Mouse (Mus musculus): ENCODE data around the gene Ndp. TPM values are rescaled to one million over a fixed set of nuclear protein-coding genes. Genes with fewer than 3 reads are reported as not detected.

The Ndp gene
- 5.0 and 6.3 TPM in 2 replicates for polyA plus RNA-seq (2016; fragmentation: Nextera tagmentation; extraction: Ambion mirVana)

GRCm38 (mm10) chrX:16911241-16911873 is at the start of gene Ndp:
Gene Ndp (minus strand): TSS chrX:16911774.
- peak within 1 kb of the TSS; percentile 52 for H3K4me2 ChIP-seq
- no peaks in the 10 kb centered on the region for H3K9me3 ChIP-seq
- no peaks in the 10 kb centered on the region for H3K36me3 ChIP-seq (replicated peaks)
- ATAC-seq (ENCODE audit: low FRiP score) = peak; percentile 54; the same call in 1 of the 2 replicates
- H3K9ac ChIP-seq = no peak within 1 kb of the TSS; the same call in 1 of the 2 replicates
- H3K27me3 ChIP-seq = no peaks in the 10 kb centered on the region
- H3K4me1 ChIP-seq = peaks cover 6% of the 10 kb centered on the region; the same call in 1 of the 2 replicates
- WGBS = 16% methylated on average over 13 of the region's 13 CpGs
- H3K27ac ChIP-seq = peak within 1 kb of the TSS; percentile 61; the same call in 1 of the 2 replicates
- peak within 1 kb of the TSS; percentile 31 for H3K4me3 ChIP-seq (replicated peaks)

- WGBS = 73% methylated on average over 2 of the region's 2 CpGs
- Histone ChIP-seq H3K4me1 (no peaks in the 10 kb centered on the region), H3K36me3 (replicated peaks) (no peaks in the 10 kb centered on the region), H3K9me3 (no peaks in the 10 kb centered on the region), H3K27me3 (no peaks in the 10 kb centered on the region), H3K9ac (no peak overlapping the region), H3K4me3 (replicated peaks) (no peak overlapping the region), H3K27ac (no peak overlapping the region), H3K4me2 (no peak overlapping the region)
- no peak for ATAC-seq (ENCODE audit: low FRiP score)
These were observed 43.2 kb upstream of the Ndp start for GRCm38 (mm10) chrX:16954767-16955166.

- H3K4me3 ChIP-seq (replicated peaks) = no peak overlapping the region
- no peak overlapping the region for H3K9ac ChIP-seq
- H3K27ac ChIP-seq = no peak overlapping the region
- no peaks in the 10 kb centered on the region for H3K27me3 ChIP-seq
- no peak for ATAC-seq (ENCODE audit: low FRiP score)
- H3K36me3 ChIP-seq (replicated peaks) = no peaks in the 10 kb centered on the region
- H3K4me1 ChIP-seq = no peaks in the 10 kb centered on the region
- no peak overlapping the region for H3K4me2 ChIP-seq
- H3K9me3 ChIP-seq = no peaks in the 10 kb centered on the region
These were observed 6.4 kb upstream of the Ndp start for GRCm38 (mm10) chrX:16918006-16918405.

- Histone ChIP-seq H3K9ac (no peak overlapping the region), H3K36me3 (replicated peaks) (no peaks in the 10 kb centered on the region), H3K4me1 (peaks cover 6% of the 10 kb centered on the region; the same call in 1 of the 2 replicates), H3K27me3 (no peaks in the 10 kb centered on the region), H3K4me2 (no peak overlapping the region), H3K4me3 (replicated peaks) (no peak overlapping the region), H3K27ac (no peak overlapping the region), H3K9me3 (no peaks in the 10 kb centered on the region)
- WGBS = 87% methylated on average over 1 of the region's 1 CpGs
- no peak for ATAC-seq (ENCODE audit: low FRiP score)
These were observed 1.5 kb upstream of the Ndp start for GRCm38 (mm10) chrX:16913118-16913517.

- H3K27ac ChIP-seq = no peak overlapping the region
- H3K27me3 ChIP-seq = no peaks in the 10 kb centered on the region
- no peak overlapping the region for H3K9ac ChIP-seq
- peak overlapping the region; percentile 31 for H3K4me3 ChIP-seq (replicated peaks)
- peak overlapping the region; percentile 52 for H3K4me2 ChIP-seq
- H3K4me1 ChIP-seq = peaks cover 6% of the 10 kb centered on the region; the same call in 1 of the 2 replicates
- H3K9me3 ChIP-seq = no peaks in the 10 kb centered on the region
- WGBS = 23% methylated on average over 4 of the region's 4 CpGs
- 0 out of 2 replicates have a peak, but pooled peaks have one; percentile 12 for ATAC-seq (ENCODE audit: low FRiP score)
- H3K36me3 ChIP-seq (replicated peaks) = no peaks in the 10 kb centered on the region
These were observed 337 bp upstream of the Ndp start for GRCm38 (mm10) chrX:16911911-16912310.

GRCm38 (mm10) chrX:16910211-16911095 is 1.1 kb downstream of the Ndp start:
- ATAC-seq (ENCODE audit: low FRiP score) = peak; percentile 76; the same call in 1 of the 2 replicates
- H3K4me2 ChIP-seq = peak overlapping the region; percentile 52
- no peaks in the 10 kb centered on the region for H3K27me3 ChIP-seq
- peak overlapping the region; percentile 31 for H3K4me3 ChIP-seq (replicated peaks)
- H3K27ac ChIP-seq = peak overlapping the region; percentile 61; the same call in 1 of the 2 replicates
- H3K9me3 ChIP-seq = no peaks in the 10 kb centered on the region
- WGBS = 17% methylated on average over 17 of the region's 18 CpGs
- H3K4me1 ChIP-seq = peaks cover 6% of the 10 kb centered on the region; the same call in 1 of the 2 replicates
- no peaks in the 10 kb centered on the region for H3K36me3 ChIP-seq (replicated peaks)
- H3K9ac ChIP-seq = no peak overlapping the region; the same call in 1 of the 2 replicates

- peaks cover 6% of the 10 kb centered on the region; the same call in 1 of the 2 replicates for H3K4me1 ChIP-seq
- WGBS = 77% methylated on average over 2 of the region's 2 CpGs
- ATAC-seq (ENCODE audit: low FRiP score) = no peak
These were observed 2.9 kb downstream of the Ndp start for GRCm38 (mm10) chrX:16908652-16909051.

GRCm38 (mm10) chrX:16907554-16907953 is 4.0 kb downstream of the Ndp start:
- 74% methylated on average over 6 of the region's 6 CpGs for WGBS
- H3K9me3 ChIP-seq = no peaks in the 10 kb centered on the region

More at GRCm38 (mm10) chrX:16908652-16909051, 2.9 kb downstream of the Ndp start:
- Histone ChIP-seq H3K9ac (no peak overlapping the region), H3K4me2 (no peak overlapping the region), H3K9me3 (no peaks in the 10 kb centered on the region), H3K27me3 (no peaks in the 10 kb centered on the region), H3K4me3 (replicated peaks) (no peak overlapping the region), H3K27ac (no peak overlapping the region), H3K36me3 (replicated peaks) (no peaks in the 10 kb centered on the region)

GRCm38 (mm10) chrX:16894377-16895175 is 17.0 kb downstream of the Ndp start:
- peak; percentile 89 for ATAC-seq (ENCODE audit: low FRiP score)
- no peaks in the 10 kb centered on the region for H3K4me1 ChIP-seq
- H3K4me2 ChIP-seq = no peak overlapping the region
- no peaks in the 10 kb centered on the region for H3K36me3 ChIP-seq (replicated peaks)
- H3K9me3 ChIP-seq = no peaks in the 10 kb centered on the region
- no peak overlapping the region for H3K4me3 ChIP-seq (replicated peaks)
- WGBS = 26% methylated on average over 5 of the region's 5 CpGs
- H3K27ac ChIP-seq = no peak overlapping the region
- no peaks in the 10 kb centered on the region for H3K27me3 ChIP-seq
- H3K9ac ChIP-seq = no peak overlapping the region

More at GRCm38 (mm10) chrX:16907554-16907953, 4.0 kb downstream of the Ndp start:
- no peaks in the 10 kb centered on the region for H3K27me3 ChIP-seq
- H3K9ac ChIP-seq = no peak overlapping the region
- H3K27ac ChIP-seq = no peak overlapping the region
- peaks cover 6% of the 10 kb centered on the region; the same call in 1 of the 2 replicates for H3K4me1 ChIP-seq
- H3K36me3 ChIP-seq (replicated peaks) = no peaks in the 10 kb centered on the region
- no peak overlapping the region for H3K4me3 ChIP-seq (replicated peaks)
- no peak for ATAC-seq (ENCODE audit: low FRiP score)
- no peak overlapping the region for H3K4me2 ChIP-seq

- Histone ChIP-seq H3K9ac (no peak overlapping the region), H3K27me3 (no peaks in the 10 kb centered on the region), H3K36me3 (replicated peaks) (no peaks in the 10 kb centered on the region), H3K4me3 (replicated peaks) (no peak overlapping the region), H3K27ac (no peak overlapping the region), H3K4me1 (no peaks in the 10 kb centered on the region), H3K9me3 (no peaks in the 10 kb centered on the region), H3K4me2 (no peak overlapping the region)
- no peak for ATAC-seq (ENCODE audit: low FRiP score)
These were observed 43.8 kb downstream of the Ndp start for GRCm38 (mm10) chrX:16867640-16868314.

- Histone ChIP-seq H3K4me3 (replicated peaks) (no peak overlapping the region), H3K9ac (no peak overlapping the region), H3K27ac (no peak overlapping the region), H3K27me3 (no peaks in the 10 kb centered on the region), H3K9me3 (no peaks in the 10 kb centered on the region), H3K36me3 (replicated peaks) (no peaks in the 10 kb centered on the region), H3K4me1 (no peaks in the 10 kb centered on the region), H3K4me2 (no peak overlapping the region)
- ATAC-seq (ENCODE audit: low FRiP score) = no peak
These were observed 51.3 kb downstream of the Ndp start for GRCm38 (mm10) chrX:16860244-16860643.

All from forebrain, embryonic 12.5 days (tissue).